Mouse (Mus musculus): ENCODE measurements around the gene Aldh16a1.

The Aldh16a1 gene

DNA sequence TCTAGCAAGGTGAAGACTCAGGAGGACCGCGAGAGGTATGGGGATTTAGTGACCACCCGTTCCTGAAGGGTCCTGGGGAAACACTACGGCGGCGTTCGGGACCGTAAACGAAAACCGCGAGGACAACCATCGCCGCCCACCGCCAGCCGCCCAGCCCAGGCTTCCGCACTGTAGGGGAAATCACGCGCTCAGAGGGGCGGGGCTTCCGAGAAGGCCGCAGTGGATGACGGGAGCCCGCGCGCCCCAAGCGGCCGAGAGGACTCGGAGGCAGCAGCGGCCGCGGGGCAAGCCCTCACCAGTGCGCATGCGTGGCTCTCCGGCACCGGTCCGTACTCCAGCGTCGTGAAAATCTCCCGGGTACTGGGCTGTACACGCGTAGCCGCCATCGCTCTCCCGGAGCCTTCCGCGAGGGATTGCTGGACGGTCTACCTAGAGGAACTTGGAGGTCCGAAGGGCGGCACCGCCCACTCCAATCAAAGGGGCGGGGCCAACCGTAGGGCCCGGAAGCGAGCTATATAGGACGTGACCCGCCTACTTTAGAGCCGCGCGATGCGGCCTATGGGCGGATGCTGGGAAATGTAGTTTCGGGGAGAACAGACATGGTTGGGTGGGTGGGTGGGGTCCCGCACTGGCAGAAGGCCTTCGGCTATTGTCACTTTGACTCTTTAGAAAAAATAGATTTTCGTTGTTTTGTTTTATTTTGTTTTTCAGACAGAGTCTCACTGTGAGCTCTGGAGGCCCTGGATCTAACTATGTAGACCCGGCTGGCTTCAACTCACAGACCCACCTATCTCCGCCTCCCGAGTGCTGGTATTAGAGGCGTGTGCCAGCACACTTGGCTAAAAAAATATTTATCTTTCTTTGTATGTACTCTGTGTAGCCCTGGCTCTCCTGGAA lies at the start of gene Aldh16a1, which contains the start of gene Pih1d1:
Gene Aldh16a1, minus strand, starts transcription at position 489 of the 897 bp plus-strand sequence.
Gene Pih1d1, plus strand, starts transcription at position 208 of the 897 bp plus-strand sequence.
- DNase-seq, result peak; percentile 100

DNA sequence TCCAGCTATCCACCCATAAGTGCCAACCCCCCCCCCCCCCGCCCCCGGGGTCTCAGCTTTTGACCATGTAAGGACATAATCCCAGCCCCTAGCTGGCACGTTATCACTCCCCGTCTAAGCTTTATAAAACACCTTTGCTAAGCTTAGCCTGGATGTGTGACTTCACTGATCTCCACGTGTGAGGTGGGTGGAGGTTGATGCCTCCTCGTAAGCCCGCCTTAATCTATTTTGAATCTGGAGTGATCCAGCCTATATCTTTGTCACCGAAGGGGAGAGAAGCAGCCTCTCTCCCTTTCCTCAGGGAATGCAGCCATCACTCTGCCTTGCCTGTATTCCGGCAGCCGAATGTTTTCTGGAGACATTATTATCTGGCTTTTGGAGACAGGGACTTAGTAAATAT lies 48.3 kb upstream of the Aldh16a1 start:
- DNase-seq, result no peak

GRCm38 (mm10) chr7:45198961-45199360 lies 44.6 kb upstream of the Aldh16a1 start:
- DNase-seq, result no peak

DNA sequence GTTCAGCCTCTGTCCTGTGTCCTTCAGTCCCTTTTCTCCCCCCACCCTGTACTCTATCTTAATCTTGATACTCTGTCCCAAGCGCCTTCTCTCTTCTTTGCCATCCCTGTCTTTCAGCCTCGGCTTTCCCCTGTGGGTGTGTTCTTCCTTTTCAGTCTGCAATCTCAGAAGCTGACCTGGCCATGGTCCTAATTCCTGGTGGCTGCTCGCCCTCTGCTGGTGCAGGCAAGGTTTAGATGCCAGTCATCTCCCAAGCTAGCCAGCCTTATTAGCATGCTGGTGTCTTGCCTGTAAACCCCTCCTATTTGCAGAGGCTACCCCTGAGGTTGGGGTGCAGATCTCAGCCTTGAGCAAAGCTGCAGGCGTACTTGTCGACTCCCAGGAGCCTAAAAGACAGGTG lies 44.1 kb upstream of the Aldh16a1 start:
- DNase-seq, result peak; percentile 94

DNA sequence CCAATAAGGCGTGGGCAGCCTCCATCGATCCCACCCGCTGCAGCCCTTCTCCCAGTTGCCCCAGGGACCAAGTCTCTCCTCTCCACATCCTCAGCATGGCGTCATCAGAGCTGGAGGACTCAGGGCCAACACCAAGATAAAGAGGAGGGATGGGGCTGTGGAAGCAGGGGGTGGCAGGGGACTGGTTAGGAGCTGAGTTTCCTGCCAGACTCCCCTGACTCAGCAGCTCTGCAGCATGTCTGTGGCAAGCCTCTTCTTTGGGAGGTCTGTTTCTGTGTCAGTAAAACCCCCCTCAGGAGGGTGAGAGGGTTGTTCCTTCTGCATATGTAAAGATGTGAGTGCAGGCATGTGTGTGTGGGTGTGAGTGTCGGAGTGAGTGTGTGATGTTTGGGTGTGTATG lies 42.6 kb upstream of the Aldh16a1 start:
- DNase-seq, result no peak

DNA sequence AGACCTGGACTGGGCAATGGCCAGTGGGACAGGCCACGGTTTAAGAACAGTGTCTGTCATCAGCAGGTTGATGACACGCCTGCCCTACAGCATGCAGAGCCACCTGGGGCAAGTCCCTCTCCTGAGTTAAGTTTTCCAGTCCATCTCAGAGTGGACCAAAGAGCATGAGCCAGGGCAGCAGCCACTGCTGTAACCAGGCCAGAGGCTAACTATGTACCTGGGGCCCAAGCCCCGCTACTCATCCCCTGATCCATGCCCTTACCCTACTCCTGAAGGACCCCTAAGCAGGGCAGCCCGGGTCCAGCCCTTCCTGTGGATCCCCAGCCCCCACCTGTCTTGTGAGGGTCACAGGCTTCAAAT lies 41.8 kb upstream of the Aldh16a1 start:
- no peak for DNase-seq

DNA sequence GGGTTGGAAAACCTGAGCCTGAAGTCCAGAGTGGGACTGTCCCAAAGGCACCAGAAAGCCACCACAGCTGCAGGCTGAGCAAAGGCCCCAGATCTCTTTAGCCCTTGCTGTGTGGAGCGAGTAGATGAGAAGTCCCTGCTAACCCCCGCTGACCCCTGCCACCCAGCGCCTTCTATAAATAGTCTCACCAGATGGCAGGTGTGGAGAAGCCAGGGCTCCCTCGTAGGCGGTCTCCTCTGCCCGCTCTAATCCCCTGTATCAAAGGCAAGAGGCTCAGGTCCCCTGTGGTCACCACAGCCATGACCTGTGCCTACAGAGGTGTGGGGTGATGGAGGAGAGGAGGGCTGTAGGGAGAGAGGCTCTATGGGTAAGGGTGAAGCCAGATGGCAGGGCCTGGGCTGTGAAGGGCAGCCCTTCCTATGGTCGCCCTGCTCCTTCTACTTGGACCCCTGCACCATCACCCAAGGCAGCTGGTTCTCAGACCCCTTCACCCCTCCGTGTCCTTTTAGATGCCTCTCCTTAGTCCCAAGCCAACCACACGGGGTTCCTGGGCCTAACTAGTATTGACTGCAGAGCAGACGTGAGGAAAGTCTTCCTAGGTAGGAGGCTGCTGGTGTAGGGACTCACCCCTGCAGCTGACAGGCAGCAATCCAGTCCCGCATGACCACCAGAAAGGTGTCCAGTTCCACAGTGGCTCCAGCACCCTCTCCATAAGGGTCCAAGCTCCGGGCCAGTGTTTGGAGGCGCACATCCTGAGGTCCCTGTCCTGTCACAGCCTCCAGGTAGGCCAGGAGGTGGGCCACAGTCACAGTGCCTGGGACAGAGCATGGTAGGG lies 41.2 kb upstream of the Aldh16a1 start:
- DNase-seq, result no peak

DNA sequence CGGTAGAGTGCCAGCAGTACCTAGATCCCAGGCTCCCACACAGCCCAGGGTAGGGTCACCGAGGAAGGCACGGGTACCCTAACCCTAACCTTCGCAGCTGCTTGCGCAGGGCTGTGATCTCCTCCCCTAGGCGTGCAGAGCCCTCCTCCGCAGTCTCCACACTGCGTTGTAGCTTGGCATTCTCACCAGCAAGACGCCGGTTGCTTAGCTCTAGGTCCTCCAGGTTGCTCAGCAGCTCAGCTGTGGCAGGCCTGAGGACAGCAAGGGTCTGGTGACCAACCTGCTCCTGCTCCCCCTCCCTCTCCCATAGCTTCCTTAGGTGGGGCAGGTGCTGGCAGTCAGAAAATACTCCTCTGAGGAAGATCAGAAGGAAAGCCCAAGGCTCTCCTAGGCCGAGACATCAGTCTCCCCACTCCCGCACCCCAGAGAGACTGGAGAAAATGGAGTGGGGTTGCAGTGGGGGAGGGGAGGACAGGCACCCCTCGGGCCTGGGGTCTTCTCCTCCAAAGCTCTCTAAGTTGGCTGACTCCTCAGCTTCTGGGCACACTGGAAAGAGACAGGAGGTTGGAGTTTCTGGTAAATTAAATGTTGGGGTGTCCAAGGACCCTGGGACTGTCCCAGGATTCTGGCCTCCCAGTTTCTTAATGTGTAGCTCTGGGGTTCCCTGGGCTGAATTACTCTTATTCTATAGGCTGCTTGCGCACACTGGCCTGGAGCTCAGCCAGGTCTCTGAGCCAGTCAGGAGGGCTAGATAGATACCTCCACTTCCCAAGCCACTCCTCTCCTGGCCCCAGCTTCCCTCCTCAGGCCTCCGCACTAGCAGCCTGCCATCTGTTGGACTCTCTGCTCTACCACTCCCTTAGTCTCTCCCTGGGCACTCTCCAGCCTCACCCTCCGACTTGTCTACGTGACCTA lies 39.7 kb upstream of the Aldh16a1 start:
- no peak for DNase-seq

DNA sequence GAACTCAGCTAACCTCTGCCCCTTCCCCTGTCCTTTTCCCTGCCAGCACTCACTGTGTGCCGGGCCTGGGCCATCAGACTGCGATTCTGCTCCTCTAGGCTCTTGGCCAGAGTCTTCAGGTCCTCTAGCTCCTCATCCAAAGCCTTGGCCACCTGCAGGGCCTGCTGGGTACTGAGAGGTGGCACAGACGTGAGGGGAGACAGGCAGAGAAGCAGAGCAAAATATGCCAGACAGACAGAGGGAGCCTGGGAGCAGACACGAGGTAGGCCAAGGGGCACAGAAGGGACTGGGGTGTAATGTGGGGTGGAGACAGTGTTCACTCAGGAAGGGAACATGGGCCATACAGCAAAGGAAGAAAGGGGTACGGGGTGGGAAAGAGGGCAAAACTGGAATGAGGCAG lies 39.0 kb upstream of the Aldh16a1 start:
- no peak for DNase-seq

GRCm38 (mm10) chr7:45192585-45193310 lies 38.4 kb upstream of the Aldh16a1 start:
- DNase-seq, result no peak

DNA sequence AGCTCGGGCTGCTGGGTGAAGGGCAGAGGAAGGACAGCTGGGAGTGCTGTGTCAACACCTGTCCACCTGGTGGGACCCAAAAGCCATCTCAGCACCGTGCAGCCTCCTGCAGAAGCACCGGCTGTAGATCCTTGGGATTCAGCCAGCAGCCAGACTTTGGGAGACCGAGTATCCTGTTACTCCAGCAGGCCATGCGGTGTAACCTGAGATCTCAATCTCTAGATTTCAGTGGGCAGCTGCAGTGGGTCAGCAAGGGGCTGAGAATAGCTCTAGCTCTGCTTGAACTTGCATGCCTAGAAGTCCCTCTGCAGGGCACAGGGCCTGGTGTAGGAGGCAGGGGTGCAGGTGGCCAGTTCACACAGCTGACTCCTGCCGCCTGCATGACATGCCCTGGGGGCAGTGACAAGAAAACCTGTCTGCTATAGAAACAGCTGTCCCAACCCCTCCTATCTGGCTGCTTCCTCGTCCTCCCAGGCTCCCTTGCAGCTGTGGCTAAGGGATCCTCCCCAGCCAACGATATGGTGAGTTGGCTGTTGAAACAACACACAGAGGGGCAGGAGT lies 37.5 kb upstream of the Aldh16a1 start:
- DNase-seq, result no peak

- DNase-seq, result no peak
Measured at GRCm38 (mm10) chr7:45191161-45191560, 36.8 kb upstream of the Aldh16a1 start.

DNA sequence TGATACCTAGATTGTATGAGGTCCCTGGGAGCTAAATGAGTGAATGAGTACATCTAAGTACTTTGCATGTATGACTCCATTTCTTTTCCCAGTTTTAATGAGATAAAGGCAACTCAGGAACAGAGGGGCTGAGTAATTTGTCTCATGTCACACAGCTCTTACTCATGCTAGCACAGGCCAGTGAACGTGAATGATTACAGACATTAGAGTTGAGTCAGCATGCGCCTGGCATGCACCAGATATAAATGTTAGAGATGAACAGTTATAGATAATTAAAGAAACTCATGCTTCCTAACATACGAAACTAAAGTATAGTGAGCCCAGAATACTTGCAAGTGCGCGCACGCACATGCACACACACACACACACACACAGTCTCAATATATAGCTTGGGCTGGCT lies 35.8 kb upstream of the Aldh16a1 start:
- DNase-seq, result no peak

- DNase-seq, result no peak
Measured at GRCm38 (mm10) chr7:45189600-45189999, 35.2 kb upstream of the Aldh16a1 start.

DNA sequence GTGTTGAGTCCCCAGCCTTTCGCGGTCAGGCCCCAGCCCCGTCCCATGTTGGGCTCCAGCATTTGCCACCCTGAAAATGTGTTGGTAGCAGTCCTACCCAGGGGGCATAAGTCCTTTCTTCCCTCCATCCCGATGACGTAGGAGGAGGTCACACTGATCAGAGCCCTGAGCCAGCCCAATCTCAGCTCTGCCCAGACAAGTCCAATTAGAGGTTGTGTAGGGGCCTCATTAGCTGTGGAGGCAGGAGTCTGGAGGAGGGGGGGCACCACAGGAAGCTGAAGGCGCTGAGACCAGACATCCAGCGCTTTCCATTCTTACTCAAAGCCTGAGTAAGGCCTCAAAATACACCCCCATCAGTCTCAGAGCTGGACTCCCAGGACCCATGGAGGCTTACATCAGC lies 31.5 kb upstream of the Aldh16a1 start:
- DNase-seq, result no peak

GRCm38 (mm10) chr7:45183672-45184071 lies 29.3 kb upstream of the Aldh16a1 start:
- no peak for DNase-seq

DNA sequence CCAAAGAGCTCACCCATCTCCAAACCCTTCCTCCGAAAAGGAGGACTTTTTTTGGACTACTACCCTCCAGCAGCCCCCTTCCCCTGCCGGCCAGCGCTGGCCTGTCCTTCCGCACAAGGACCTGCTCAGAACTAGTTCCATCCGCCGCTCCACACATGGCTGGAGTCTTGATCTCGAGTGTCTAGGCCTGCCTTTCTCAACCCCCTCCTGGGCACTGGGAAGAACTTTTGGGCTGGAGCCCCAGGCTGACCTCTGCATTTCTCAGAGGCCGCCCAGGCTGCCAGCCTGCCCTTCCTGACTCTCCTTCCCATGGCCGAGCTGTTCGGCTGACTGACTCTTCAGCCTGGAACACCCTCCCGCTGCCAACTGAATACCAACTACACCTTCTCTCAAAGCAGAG lies 28.2 kb upstream of the Aldh16a1 start:
- no peak for DNase-seq

GRCm38 (mm10) chr7:45182199-45182601 lies 27.8 kb upstream of the Aldh16a1 start:
- DNase-seq, result peak; percentile 99

DNA sequence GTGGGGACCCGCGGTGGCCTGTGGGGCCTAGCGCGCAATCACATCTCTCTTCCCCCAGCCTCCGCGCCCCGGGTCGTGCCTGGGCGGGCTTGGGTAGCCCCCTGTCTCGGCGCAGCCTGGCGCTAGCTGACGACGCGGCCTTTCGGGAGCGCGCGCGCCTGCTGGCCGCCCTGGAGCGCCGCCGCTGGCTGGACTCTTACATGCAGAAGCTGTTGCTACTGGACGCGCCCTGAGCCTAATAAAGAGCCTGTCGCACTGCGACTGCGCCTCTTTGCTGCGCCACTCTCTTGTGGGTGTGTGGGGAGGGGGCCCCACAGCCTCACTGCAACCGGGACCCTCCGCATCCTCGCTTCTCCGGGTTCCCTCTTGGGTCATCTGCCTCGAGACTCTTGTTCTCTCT lies 27.2 kb upstream of the Aldh16a1 start:
- DNase-seq, result no peak

DNA sequence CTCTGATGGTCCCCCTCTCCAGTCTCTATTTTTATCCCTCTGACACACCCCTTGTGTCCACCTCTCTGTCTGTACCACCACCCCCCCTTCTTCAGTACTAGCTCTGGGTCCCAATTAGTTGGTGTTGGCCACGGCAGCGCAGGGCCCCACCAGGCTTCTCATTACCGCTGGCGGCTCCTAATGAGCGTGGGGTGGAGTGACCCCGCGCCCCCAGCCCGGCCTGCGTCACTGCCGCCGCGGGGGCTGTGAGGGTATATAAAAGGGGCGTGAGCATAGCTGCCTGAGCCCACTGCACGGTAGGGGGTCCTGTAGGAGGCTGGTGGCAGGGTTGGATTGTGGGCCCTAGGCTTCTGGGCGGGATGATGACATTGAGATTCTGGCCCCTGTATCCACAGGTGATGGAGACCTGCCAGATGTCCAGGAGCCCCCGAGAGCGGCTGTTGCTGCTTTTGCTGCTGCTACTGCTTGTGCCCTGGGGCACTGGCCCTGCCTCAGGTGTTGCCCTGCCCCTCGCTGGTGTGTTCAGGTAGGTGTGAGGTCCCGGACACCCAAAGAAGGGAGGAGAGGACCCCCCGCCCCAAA lies 26.6 kb upstream of the Aldh16a1 start, which contains the start of gene Pth2:
Gene Pth2, plus strand, starts transcription at position 100 of the 582 bp plus-strand sequence.
- DNase-seq, result no peak

- no peak for DNase-seq
Measured at GRCm38 (mm10) chr7:45179469-45179868, 25.1 kb upstream of the Aldh16a1 start, which contains the start of gene Gfy. TSS of gene Gfy (minus strand) at chr7:45179569.

All from heart, adult 11 months (tissue).